Mouse (Mus musculus): ENCODE results near the gene Dnajc5g. TPM values are rescaled to one million over a fixed set of nuclear protein-coding genes. Genes with fewer than 3 reads are reported as not detected.

Dnajc5g gene
- polyA plus RNA-seq, 1 experiment, result not detected

DNA sequence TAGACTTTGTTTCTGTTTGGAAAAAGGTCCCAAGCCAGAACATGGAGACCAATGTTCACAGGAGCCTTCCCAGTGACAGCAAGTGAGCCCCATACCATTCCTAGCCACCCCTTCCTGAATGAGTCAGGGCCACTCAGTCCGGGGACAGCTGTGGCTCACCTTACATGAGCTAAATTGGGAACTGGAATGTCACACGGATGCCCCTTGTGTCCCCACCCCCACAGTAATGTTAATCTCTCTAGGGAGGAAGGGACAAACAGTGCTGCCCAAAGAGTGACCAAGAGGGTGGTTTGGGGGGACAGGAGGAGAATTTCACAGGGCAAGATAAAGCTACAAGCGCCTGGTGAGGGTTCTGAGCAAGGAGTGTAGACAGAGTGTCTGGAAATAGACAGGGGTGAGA, 10.3 kb downstream of the Dnajc5g start, which contains the start of gene Trim54:
Gene Trim54 (plus strand): TSS at position 359 of the 400 bp plus-strand sequence.
- DNase-seq, result no peak
- Histone ChIP-seq H3K4me3 (replicated peaks; ENCODE audit: insufficient read depth, low read depth, low read length) (no peak within 1 kb of the TSS), H3K4me1 (ENCODE audit: control insufficient read depth, insufficient read depth, low read length) (no peaks in the 10 kb centered on the region), H3K27ac (ENCODE audit: insufficient read depth, low read length) (no peak within 1 kb of the TSS), H3K27me3 (ENCODE audit: control insufficient read depth, insufficient read depth, low read length) (no peaks in the 10 kb centered on the region; the same call in 1 of the 2 replicates)
- TF ChIP-seq POLR2A (IDR thresholded peaks at IDR 0.05; ENCODE audit: borderline replicate concordance, insufficient read depth, low read length), result no peak
- no peak for TF ChIP-seq CTCF (IDR thresholded peaks at IDR 0.05; ENCODE audit: borderline replicate concordance, insufficient read depth, low read depth, low read length)
- 58% methylated on average over 3 of the region's 3 CpGs for WGBS

DNA sequence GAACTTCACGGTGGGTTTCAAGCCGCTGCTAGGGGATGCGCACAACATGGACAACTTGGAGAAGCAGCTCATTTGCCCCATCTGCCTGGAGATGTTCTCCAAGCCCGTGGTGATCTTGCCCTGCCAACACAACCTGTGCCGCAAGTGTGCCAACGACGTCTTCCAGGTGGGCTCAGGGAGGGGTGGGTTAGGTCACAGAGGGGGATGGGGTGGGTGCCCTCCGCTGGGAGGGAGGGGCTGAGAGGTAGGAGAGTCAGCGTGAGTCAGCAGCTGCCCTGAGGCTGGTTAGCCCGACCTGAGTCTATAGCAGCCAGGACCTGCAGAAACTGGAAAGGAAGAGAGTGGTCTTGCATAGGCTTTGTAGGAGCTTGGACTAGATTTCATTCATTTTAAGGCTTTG, 10.8 kb downstream of the Dnajc5g start:
- 29% methylated on average over 10 of the region's 10 CpGs for WGBS
- no peak for TF ChIP-seq CTCF (IDR thresholded peaks at IDR 0.05; ENCODE audit: borderline replicate concordance, insufficient read depth, low read depth, low read length)
- TF ChIP-seq POLR2A (IDR thresholded peaks at IDR 0.05; ENCODE audit: borderline replicate concordance, insufficient read depth, low read length), result no peak
- no peaks in the 10 kb centered on the region; the same call in 1 of the 2 replicates for H3K27me3 ChIP-seq (ENCODE audit: control insufficient read depth, insufficient read depth, low read length)
- H3K27ac ChIP-seq (ENCODE audit: insufficient read depth, low read length), result no peak overlapping the region
- no peak for DNase-seq
- H3K4me1 ChIP-seq (ENCODE audit: control insufficient read depth, insufficient read depth, low read length), result no peaks in the 10 kb centered on the region
- no peak overlapping the region for H3K4me3 ChIP-seq (replicated peaks; ENCODE audit: insufficient read depth, low read depth, low read length)

DNA sequence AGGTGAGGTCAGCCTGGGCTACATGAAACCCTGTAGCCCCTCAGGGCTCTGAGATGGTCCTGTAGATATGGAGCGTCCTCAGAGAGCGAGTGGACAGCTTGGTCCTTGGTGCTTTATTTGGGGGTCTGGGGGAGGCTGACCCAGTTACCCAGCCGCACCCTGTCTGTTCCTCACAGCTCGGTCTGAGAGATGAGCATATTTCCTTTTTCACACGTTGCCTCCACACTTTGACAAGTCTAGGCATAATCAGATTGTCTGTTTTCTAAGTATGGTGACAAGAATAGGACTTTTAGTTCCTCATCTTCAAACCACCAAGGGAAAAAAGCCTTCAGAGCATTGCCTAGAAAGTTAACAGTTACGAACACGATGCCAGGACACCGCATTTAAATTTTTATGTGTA, 15.0 kb downstream of the Dnajc5g start:
- no peak for DNase-seq
- WGBS, result 83% methylated on average over 8 of the region's 8 CpGs
- no peaks in the 10 kb centered on the region for H3K4me1 ChIP-seq (ENCODE audit: control insufficient read depth, insufficient read depth, low read length)

DNA sequence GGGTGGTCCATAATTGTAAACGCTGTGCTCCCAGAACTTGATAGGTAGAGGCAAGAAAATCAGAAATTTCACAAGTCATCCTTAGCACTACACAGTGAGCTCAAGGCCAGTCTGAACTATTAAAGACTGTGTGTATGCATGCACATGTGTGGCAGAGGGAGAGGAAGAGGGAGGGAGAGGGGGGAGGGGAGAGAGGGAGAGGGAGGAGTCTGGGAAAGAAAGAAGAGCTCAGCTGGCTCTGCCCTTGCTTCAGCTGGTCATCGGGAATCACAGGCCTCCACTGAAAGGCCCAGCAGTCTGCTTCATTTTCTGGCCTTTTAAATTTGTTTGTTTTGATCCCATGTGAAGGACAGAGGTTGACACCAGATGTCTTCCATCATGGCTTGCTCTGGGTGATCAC, 17.4 kb downstream of the Dnajc5g start:
- WGBS, result 38% methylated on average over 2 of the region's 2 CpGs
- TF ChIP-seq CTCF (IDR thresholded peaks at IDR 0.05; ENCODE audit: borderline replicate concordance, insufficient read depth, low read depth, low read length), result no peak
- TF ChIP-seq POLR2A (IDR thresholded peaks at IDR 0.05; ENCODE audit: borderline replicate concordance, insufficient read depth, low read length), result no peak
- no peaks in the 10 kb centered on the region for H3K4me1 ChIP-seq (ENCODE audit: control insufficient read depth, insufficient read depth, low read length)
- H3K27ac ChIP-seq (ENCODE audit: insufficient read depth, low read length), result no peak overlapping the region
- H3K4me3 ChIP-seq (replicated peaks; ENCODE audit: insufficient read depth, low read depth, low read length), result no peak overlapping the region
- no peak for DNase-seq
- no peaks in the 10 kb centered on the region for H3K27me3 ChIP-seq (ENCODE audit: control insufficient read depth, insufficient read depth, low read length)

More for the DNA sequence above, 15.0 kb downstream of the Dnajc5g start:
- Histone ChIP-seq H3K27me3 (ENCODE audit: control insufficient read depth, insufficient read depth, low read length) (no peaks in the 10 kb centered on the region), H3K4me3 (replicated peaks; ENCODE audit: insufficient read depth, low read depth, low read length) (no peak overlapping the region), H3K27ac (ENCODE audit: insufficient read depth, low read length) (no peak overlapping the region)
- TF ChIP-seq CTCF (IDR thresholded peaks at IDR 0.05; ENCODE audit: borderline replicate concordance, insufficient read depth, low read depth, low read length) (no peak), POLR2A (IDR thresholded peaks at IDR 0.05; ENCODE audit: borderline replicate concordance, insufficient read depth, low read length) (no peak)

DNA sequence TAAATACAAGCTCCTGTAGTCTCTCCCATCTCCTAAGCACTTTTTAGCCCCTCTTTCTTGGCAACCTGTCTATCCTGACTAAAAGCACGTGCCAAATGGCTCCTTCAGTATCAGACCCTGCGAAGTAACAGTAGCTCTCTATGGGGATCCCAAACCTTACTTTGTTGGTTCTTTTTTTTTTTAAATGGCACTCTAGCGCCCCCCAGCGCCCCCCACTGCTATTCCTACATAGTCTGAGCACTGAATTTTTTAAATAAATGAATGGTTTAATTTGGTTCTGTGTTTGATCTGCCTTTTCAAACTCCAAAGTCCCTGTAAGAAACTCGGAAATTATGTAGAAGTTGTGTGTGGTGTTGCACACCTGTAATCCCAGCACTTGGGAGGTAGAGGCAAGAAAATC, 20.0 kb downstream of the Dnajc5g start:
- DNase-seq, result no peak
- WGBS, result 36% methylated on average over 5 of the region's 5 CpGs
- no peaks in the 10 kb centered on the region for H3K27me3 ChIP-seq (ENCODE audit: control insufficient read depth, insufficient read depth, low read length)
- H3K4me3 ChIP-seq (replicated peaks; ENCODE audit: insufficient read depth, low read depth, low read length), result no peak overlapping the region
- no peaks in the 10 kb centered on the region for H3K4me1 ChIP-seq (ENCODE audit: control insufficient read depth, insufficient read depth, low read length)
- TF ChIP-seq CTCF (IDR thresholded peaks at IDR 0.05; ENCODE audit: borderline replicate concordance, insufficient read depth, low read depth, low read length), result no peak
- no peak for TF ChIP-seq POLR2A (IDR thresholded peaks at IDR 0.05; ENCODE audit: borderline replicate concordance, insufficient read depth, low read length)
- H3K27ac ChIP-seq (ENCODE audit: insufficient read depth, low read length), result no peak overlapping the region

DNA sequence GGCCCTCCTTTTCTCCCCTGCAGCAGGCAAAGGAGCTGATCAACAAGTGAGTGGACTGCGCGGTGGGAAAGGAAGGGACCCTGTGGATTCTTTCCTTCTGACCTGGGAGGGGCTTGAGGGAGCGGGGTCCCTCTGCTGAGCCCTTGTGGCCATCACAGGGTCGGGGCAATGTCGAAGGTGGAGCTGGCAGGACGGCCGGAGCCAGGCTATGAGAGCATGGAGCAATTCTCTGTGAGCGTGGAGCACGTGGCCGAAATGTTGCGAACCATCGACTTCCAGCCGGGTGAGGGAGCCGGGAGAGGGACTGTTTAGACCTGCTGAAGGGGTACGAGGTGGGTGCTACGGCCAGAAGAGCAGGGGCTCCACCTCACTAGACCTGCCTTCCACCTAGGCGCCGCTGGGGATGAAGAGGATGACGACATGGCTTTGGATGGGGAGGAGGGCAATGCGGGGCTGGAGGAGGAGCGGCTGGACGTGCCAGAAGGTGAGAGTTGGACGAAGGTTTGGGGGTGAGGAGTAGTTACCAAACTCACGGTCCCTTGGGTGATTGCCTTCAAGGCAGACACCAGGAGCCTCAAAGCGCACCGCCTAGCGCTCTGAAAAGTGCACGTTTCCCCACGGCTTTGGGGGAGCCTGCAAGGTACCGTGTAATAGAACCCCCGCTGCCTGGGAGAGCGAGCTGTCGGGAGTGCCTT, 30.8 kb downstream of the Dnajc5g start:
- no peak for TF ChIP-seq CTCF (IDR thresholded peaks at IDR 0.05; ENCODE audit: borderline replicate concordance, insufficient read depth, low read depth, low read length)
- no peak for TF ChIP-seq POLR2A (IDR thresholded peaks at IDR 0.05; ENCODE audit: borderline replicate concordance, insufficient read depth, low read length)
- H3K4me1 ChIP-seq (ENCODE audit: control insufficient read depth, insufficient read depth, low read length), result no peaks in the 10 kb centered on the region
- H3K4me3 ChIP-seq (replicated peaks; ENCODE audit: insufficient read depth, low read depth, low read length), result no peak overlapping the region
- no peak overlapping the region for H3K27ac ChIP-seq (ENCODE audit: insufficient read depth, low read length)
- whole genome bisulfite sequencing, result under 1% methylated on average over 33 of the region's 33 CpGs
- DNase-seq, result no peak
- peaks cover 7% of the 10 kb centered on the region; the same call in 1 of the 2 replicates for H3K27me3 ChIP-seq (ENCODE audit: control insufficient read depth, insufficient read depth, low read length)

DNA sequence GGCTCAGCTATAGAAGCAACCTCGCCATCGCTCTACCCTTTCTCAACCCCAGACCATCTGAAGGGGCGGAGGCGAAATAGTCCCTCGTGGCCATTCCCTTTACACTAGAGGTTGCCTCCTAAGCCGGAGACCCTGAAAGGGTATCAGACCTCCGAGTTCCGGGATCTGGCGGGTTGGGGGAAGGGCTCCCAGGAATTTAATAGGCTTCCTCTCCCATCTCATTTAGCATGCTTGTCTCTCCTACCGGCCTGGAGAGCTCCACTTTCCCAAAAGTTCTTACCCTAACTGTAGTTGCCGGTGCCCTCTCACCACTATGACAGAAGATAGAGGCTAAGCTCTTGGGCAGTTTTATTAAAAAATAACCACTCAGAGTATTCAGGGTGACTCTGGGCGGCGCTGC, 31.6 kb downstream of the Dnajc5g start:
- 1% methylated on average over 13 of the region's 13 CpGs for WGBS
- no peak for DNase-seq
- Histone ChIP-seq H3K27me3 (ENCODE audit: control insufficient read depth, insufficient read depth, low read length) (peaks cover 7% of the 10 kb centered on the region; the same call in 1 of the 2 replicates), H3K4me3 (replicated peaks; ENCODE audit: insufficient read depth, low read depth, low read length) (no peak overlapping the region), H3K27ac (ENCODE audit: insufficient read depth, low read length) (no peak overlapping the region), H3K4me1 (ENCODE audit: control insufficient read depth, insufficient read depth, low read length) (no peaks in the 10 kb centered on the region)
- TF ChIP-seq POLR2A (IDR thresholded peaks at IDR 0.05; ENCODE audit: borderline replicate concordance, insufficient read depth, low read length) (no peak), CTCF (IDR thresholded peaks at IDR 0.05; ENCODE audit: borderline replicate concordance, insufficient read depth, low read depth, low read length) (no peak)

Data from cerebellum, adult 2 months (tissue).